8 mouse cellular contexts compared by ENCODE assay signal in genomic region chr11:6658271-6658670, GRCm38 (mm10). TPM values are rescaled to one million over a fixed set of nuclear protein-coding genes. Genes with fewer than 3 reads are reported as not detected.
A peak's percentile ranks its signal among the peaks of the same experiment; 100 is the strongest.
DNase-seq lines count a peak whose midpoint lies in the region; ATAC-seq and TF ChIP-seq lines count a peak whose summit lies in the region.

Gene Ramp3, plus strand, starts transcription at chr11:6658521.

- ATAC-seq in heart, embryonic 12.5 days (ENCODE audit: insufficient number of reproducible peaks, low FRiP score), result peak; percentile 54
- ATAC-seq in midbrain, embryonic 12.5 days (ENCODE audit: low FRiP score, low read depth), result peak; percentile 78

- no peak within 1 kb of the TSS for H3K27ac ChIP-seq in ES-E14 (ENCODE audit: insufficient read depth, low read depth, low read length, poor library complexity, severe bottlenecking)
- H3K27ac ChIP-seq in heart, embryonic 12.5 days (ENCODE audit: poor library complexity, severe bottlenecking), result no peak within 1 kb of the TSS
- no peak within 1 kb of the TSS for H3K27ac ChIP-seq in midbrain, embryonic 12.5 days (replicated peaks)

- peak; percentile 37 to 49 for DNase-seq in B cell, adult 2 months
- peak; percentile 65 for DNase-seq in ES-E14 (ENCODE audit: low read depth, low spot score)
- DNase-seq in cerebellum, adult 9-11 months, result peak; percentile 65
- peak; percentile 79 to 83 for DNase-seq in kidney, postnatal 4 days
- peak; percentile 66 for DNase-seq in yolk sac, embryonic 10.5 days (ENCODE audit: low spot score)
- no peak for DNase-seq in urinary bladder, postnatal 4 days (ENCODE audit: low spot score in 2 of 2)

- peak within 1 kb of the TSS; percentile 66; the same call in 1 of the 2 replicates for H3K9ac ChIP-seq in ES-E14 (ENCODE audit: insufficient read depth, low read depth, low read length, poor library complexity, severe bottlenecking)
- H3K9ac ChIP-seq in heart, embryonic 12.5 days, result peak within 1 kb of the TSS; percentile 65
- peak within 1 kb of the TSS; percentile 41 for H3K9ac ChIP-seq in midbrain, embryonic 12.5 days (replicated peaks)

- peak within 1 kb of the TSS; percentile 87 for H3K4me2 ChIP-seq in heart, embryonic 12.5 days
- H3K4me2 ChIP-seq in midbrain, embryonic 12.5 days (replicated peaks), result peak within 1 kb of the TSS; percentile 74

- no peaks in the 10 kb centered on the region for H3K36me3 ChIP-seq in ES-E14 (ENCODE audit: control insufficient read depth, insufficient read depth, low read length, poor library complexity, severe bottlenecking)
- H3K36me3 ChIP-seq in heart, embryonic 12.5 days, result no peaks in the 10 kb centered on the region
- no peaks in the 10 kb centered on the region for H3K36me3 ChIP-seq in midbrain, embryonic 12.5 days

- no peaks in the 10 kb centered on the region for H3K9me3 ChIP-seq in ES-E14 (ENCODE audit: control insufficient read depth, insufficient read depth, low read depth, low read length)
- H3K9me3 ChIP-seq in heart, embryonic 12.5 days (replicated peaks), result no peaks in the 10 kb centered on the region
- H3K9me3 ChIP-seq in midbrain, embryonic 12.5 days, result no peaks in the 10 kb centered on the region

- in situ Hi-C loops in ES-E14 (cut with MboI; ENCODE audit: low sequenced_read_pairs in 2 of 2, unreplicated experiment in 2 of 2), result loop anchor here (10.0 to 25.0 kb wide), 3 partner anchors 107 to 517 kb away; no protein-coding TSS in a partner anchor

- WGBS in heart, embryonic 12.5 days, result under 1% methylated on average over 18 of the region's 18 CpGs
- 1% methylated on average over 17 of the region's 18 CpGs for WGBS in midbrain, embryonic 12.5 days

- H3K4me3 ChIP-seq in ES-E14 (ENCODE audit: insufficient read depth in 1 of 2, low read depth in 1 of 2, low read length in 2 of 2, poor library complexity in 1 of 2, severe bottlenecking in 1 of 2), result peak within 1 kb of the TSS; percentile 69 to 76
- H3K4me3 ChIP-seq in heart, embryonic 12.5 days, result peak within 1 kb of the TSS; percentile 52
- H3K4me3 ChIP-seq in midbrain, embryonic 12.5 days, result peak within 1 kb of the TSS; percentile 45

- H3K4me1 ChIP-seq in ES-E14 (ENCODE audit: control insufficient read depth in 2 of 2, insufficient read depth in 2 of 2, low read length in 2 of 2, poor library complexity in 1 of 2), result peaks cover 0 to 2% of the 10 kb centered on the region in 2 experiments; a peak in 1 of 4 replicates
- 0 out of 2 replicates have a peak, but pooled peaks cover 4% of the 10 kb centered on the region for H3K4me1 ChIP-seq in heart, embryonic 12.5 days (replicated peaks)
- H3K4me1 ChIP-seq in midbrain, embryonic 12.5 days, result peaks cover 11% of the 10 kb centered on the region; the same call in 1 of the 2 replicates

- H3K27me3 ChIP-seq in heart, embryonic 12.5 days (replicated peaks), result peaks cover 48% of the 10 kb centered on the region
- peaks cover 22% of the 10 kb centered on the region; the same call in 1 of the 2 replicates for H3K27me3 ChIP-seq in midbrain, embryonic 12.5 days

TF ChIP-seq in ES-E14, 5 proteins besides CTCF, POLR2A, EP300 and RAD21:
- TF ChIP-seq CHD2 (IDR thresholded peaks at IDR 0.05; ENCODE audit: low read depth, low read length) (no peak), ZC3H11A (IDR thresholded peaks at IDR 0.05; ENCODE audit: borderline replicate concordance, low read depth, low read length) (no peak), MAFK (IDR thresholded peaks at IDR 0.05; ENCODE audit: insufficient read depth, low read depth, low read length) (no peak), ZNF384 (IDR thresholded peaks at IDR 0.05; ENCODE audit: low read depth, low read length) (no peak), HCFC1 (IDR thresholded peaks at IDR 0.05; ENCODE audit: borderline replicate concordance, insufficient read depth, low read length) (no peak)
TF ChIP-seq in ES-E14: peak in this region for 0.

RNA-seq across cellular contexts. Expression of gene Ramp3, which starts in this region (rescaled TPM):
- 24.1 and 47.9 TPM in 2 replicates for total RNA-seq in ES-E14 (2012; rRNA removed)
- polyA plus RNA-seq in heart, embryonic 12.5 days (2016; fragmentation: Nextera tagmentation; extraction: Ambion mirVana), result 1.7 and 2.4 TPM in 2 replicates
- polyA plus RNA-seq in midbrain, embryonic 12.5 days (2016; fragmentation: Nextera tagmentation; extraction: Ambion mirVana), result 5.1 and 6.3 TPM in 2 replicates

Comparison
In these comparisons a context has a peak if more than half of its experiments do, and no peak if none do; other contexts are left out.
1. DNase-seq: peak in B cell, adult 2 months (2 of 2), ES-E14 (single experiment), cerebellum, adult 9-11 months (single experiment), kidney, postnatal 4 days (2 of 2) and yolk sac, embryonic 10.5 days (single experiment); none in urinary bladder, postnatal 4 days (0 of 2).
2. Peak in every context shown above with its lines, with median percentiles within 50 percentile points of each other: H3K4me3 ChIP-seq and H3K9ac ChIP-seq.